Mouse (Mus musculus): ENCODE results near the gene Ranbp10.

- no peak for TF ChIP-seq CTCF (IDR thresholded peaks at IDR 0.05; ENCODE audit: low read depth, low read length)
- TF ChIP-seq POLR2A (IDR thresholded peaks at IDR 0.05; ENCODE audit: extremely low read depth, insufficient read depth, low read length), result no peak
These were observed 95.0 kb downstream of the Ranbp10 start for GRCm38 (mm10) chr8:105732186-105732585.
